Mouse (Mus musculus): Measurements from ENCODE around the gene Stard9.
A peak's percentile ranks its signal among the peaks of the same experiment; 100 is the strongest.

Stard9 gene

GRCm38 (mm10) chr2:120729775-120730585, 101.1 kb downstream of the Stard9 start:
- DNase-seq (ENCODE audit: low spot score) = no peak

- no peak for DNase-seq (ENCODE audit: low spot score)
Measured at GRCm38 (mm10) chr2:120730639-120731166, 101.8 kb downstream of the Stard9 start.

- peak; percentile 93 for DNase-seq (ENCODE audit: low spot score)
Measured at GRCm38 (mm10) chr2:120731167-120731862, 102.4 kb downstream of the Stard9 start.

GRCm38 (mm10) chr2:120731877-120732530, 103.1 kb downstream of the Stard9 start:
- DNase-seq (ENCODE audit: low spot score) = no peak

- no peak for DNase-seq (ENCODE audit: low spot score)
Measured at GRCm38 (mm10) chr2:120745496-120745895, 116.6 kb downstream of the Stard9 start.

- no peak for DNase-seq (ENCODE audit: low spot score)
Measured at GRCm38 (mm10) chr2:120748041-120748440, 119.1 kb downstream of the Stard9 start.

GRCm38 (mm10) chr2:120761922-120762321, 133.0 kb downstream of the Stard9 start:
- DNase-seq (ENCODE audit: low spot score) = no peak

- DNase-seq (ENCODE audit: low spot score) = no peak
Measured at GRCm38 (mm10) chr2:120770265-120770935, 141.5 kb downstream of the Stard9 start.
